Mouse (Mus musculus) induced T-regulatory cell, adult 2 months (primary cell): ENCODE measurements around the gene Ablim1.

Experiments used
- DNase-seq: peaks from one replicate; pipeline ENCODE4 v3.0.0-alpha.2; 2012; ENCODE audit warnings: low read depth

The Ablim1 gene

DNA sequence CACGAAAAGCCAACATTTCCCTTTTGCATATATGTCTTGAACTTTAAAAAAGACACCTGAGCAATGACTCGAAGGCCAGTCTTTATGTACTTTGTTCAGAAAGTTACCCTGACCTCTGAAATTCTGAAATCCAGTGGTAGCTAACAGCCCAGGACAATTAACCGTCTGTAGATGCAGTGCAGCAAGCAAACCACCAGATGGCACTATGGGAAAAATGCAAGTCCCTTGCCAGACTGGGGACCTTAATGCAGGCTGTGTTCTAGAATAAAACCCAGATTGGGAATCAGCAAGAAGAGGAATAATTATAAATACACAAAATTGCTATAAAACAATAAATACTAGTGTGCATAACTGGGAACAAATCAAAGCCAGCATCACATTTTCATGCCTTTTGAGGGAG is 248.4 kb downstream of the Ablim1 start:
- peak; percentile 81 for DNase-seq

DNA sequence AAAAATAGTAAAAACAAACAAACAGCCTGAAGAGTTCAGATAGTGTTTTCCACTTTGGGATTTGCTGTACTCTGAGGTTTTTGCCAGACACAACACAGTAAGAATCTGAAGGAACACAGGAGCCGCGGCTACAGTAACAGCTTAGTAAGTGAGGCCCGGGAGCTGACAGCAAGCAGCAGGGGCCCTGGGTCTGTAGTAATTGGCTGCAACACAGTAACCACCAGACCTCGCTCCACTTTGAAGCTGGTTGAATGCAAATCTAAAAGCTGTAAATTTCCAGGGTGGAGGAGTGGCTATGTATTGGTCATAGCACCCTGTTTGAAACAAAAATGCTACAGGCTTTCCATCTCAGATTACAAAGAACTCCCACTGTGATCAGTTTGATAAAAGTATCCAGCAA is 252.0 kb downstream of the Ablim1 start:
- no peak for DNase-seq

DNA sequence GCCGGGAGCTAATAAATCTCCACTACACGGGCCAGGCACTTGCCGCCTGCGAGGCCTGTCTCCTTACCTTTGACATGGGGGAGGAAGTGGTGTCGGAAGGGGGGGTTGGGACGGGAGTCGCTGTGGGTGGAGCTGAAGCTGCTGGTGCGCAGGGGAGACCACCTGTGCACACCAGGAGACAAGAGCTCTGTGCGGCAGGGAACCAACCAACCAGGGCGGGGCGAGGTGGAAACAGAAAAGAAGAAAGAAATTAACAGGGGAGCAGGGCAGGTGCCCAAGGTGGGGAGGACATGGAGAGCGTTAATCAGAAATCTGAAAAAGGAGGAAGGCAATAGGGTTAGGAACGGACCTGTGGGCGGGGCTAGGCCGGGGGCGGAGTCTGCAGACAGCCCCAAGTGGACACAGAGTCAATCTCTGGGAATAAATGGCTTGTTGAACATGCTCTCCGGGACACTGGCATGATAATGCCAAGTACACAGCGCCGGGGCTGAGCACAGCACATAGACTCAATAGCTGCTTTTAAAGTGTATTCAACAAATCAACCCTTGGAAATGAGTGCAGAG is 255.6 kb downstream of the Ablim1 start:
- no peak for DNase-seq

DNA sequence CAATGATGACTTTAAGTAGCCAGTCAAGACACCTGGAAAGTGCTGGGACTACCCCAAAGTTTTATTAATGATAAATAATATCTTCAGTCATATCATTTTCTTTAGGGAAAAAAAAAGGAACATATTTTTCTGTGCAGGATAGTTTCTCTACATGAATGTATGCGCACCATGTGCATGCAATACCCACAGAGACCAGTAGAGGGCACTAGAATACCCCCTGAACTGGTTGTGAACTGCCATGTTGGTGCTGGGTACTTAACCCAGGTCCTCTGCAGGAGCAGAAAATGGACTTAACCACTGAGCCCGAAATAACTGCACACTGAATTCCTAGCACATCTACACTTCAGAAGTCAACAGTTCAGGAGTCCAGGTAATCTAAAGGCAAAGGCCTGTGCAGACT is 257.2 kb downstream of the Ablim1 start:
- DNase-seq, result peak; percentile 46

DNA sequence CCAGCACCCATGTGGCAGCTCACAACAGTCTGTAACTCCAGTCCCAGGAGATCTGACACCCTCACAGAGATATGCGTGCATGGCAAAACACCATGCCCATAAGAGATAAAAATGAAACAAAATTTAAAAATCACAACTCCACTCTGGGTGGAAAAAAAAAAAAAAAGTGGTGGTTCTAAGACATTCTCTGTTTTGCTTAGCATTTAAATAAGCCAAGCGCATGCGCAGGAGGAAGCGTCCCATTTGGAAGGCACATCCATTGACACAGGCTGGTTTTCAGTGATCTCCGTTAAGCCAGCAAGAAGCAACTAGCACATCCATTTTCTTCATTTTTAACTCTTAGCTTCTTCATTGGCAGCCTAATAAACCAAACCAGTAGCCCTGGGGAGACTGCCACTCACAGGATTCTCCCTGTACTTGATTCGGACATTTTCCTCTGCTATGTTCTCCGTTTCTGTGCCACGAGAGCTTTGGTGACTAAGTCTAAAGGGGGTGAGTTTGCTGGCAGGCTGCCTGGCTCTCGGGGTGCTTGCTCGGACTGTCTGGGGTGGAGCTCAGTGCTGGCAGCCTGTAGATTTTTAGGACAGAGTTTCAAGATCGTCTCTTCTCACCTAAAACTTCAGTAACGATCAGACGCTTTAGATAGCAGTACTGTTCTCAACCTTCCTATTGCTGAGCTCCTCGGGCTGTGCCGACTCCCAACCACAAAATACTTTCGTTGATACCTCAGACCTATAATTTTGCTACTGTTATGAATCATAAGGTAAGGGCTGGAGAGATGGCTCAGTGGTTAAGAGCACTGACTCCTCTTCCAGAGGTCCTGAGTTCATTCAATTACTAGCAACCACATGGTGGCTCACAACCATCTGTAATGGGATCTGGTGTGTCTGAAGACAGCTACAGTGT is 259.3 kb downstream of the Ablim1 start:
- DNase-seq, result peak; percentile 64

DNA sequence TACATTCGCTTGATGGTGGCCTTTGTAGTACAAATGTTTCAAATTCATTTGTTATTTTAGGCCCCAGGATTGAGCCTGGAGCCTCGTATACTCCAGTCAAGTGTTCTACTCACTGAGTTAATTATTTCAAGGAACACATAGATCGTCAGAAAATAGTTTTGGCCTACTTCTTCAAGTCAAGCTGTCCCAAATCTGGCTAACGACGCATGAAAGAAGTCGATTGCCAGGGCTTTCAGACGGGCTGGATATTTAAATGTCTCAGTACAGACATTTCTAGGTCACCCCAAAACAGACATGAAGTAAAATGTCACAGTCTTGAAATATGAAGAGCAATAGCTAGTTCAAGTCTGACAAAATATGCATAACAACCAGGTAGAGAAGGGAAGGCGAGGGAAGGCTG is 261.8 kb downstream of the Ablim1 start:
- no peak for DNase-seq

DNA sequence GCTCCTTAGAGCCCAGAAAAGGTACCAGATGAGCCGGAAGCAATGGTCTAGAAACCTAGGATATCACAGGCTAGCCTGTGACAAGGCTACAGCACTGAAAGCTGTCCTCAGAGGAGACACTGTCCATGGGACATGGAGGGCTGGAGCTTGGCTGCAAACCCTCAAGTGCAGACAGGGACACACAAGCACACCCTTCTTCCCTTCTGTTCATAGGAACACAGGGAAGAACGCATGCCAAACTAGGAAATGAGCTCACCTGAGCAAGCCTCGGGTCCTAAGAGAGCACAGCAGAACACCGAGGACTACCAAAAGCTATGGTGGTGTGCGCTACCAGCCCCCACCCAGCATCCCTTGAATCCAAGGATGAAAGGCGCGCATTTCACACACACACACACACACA is 262.7 kb downstream of the Ablim1 start:
- DNase-seq, result no peak

DNA sequence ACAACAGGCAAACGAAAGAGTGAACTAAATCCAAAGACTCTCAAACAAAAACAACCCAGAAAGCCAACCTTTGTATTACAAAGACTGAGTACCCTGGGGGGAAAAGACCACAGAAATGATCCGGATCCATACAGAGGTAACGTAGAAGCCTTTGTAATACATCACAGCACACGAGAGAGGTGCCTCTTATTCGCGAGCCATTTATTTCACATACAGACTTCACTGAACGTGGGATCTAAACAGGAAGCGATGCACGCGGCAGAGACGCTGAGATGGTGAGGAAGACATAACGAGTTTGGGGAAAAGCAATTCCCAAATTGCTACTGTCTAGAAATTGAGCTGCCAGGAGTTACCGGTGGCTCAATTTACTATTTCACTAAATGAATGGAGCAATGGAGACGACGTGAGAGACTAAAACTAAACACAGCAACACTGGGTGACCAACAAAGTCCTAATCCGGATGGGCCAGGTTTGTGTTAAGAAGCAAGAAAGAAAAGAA is 265.1 kb downstream of the Ablim1 start:
- no peak for DNase-seq

DNA sequence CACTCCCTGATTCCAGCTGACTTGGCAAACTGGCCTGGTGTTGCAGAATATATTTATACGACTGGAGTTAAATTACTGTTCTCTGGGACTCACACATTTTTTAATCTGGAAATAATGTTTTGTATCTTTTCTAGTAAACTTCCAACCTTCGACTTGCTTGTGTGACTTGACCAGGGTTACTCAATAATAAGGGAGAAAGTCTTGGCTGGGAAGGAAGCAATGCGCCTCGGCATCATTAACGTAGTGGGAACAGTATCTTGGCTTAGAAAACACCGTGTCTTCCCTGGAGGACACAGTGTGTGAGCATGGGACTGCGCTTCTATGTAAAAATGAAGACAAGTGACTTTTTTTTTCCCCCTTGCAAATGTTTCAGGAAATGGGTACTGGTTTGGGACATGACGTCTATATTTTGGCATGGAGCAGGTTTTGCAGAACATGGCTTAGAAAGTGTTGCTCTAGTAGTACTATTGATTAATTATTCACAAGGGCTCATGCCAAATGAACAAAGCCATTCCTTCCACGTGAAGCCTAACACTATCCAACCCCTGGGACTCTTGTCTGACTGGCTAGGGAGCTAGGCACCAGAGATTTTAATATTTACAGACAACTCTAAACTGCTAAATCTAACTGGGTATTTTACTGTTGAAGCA is 266.9 kb downstream of the Ablim1 start:
- DNase-seq, result no peak

DNA sequence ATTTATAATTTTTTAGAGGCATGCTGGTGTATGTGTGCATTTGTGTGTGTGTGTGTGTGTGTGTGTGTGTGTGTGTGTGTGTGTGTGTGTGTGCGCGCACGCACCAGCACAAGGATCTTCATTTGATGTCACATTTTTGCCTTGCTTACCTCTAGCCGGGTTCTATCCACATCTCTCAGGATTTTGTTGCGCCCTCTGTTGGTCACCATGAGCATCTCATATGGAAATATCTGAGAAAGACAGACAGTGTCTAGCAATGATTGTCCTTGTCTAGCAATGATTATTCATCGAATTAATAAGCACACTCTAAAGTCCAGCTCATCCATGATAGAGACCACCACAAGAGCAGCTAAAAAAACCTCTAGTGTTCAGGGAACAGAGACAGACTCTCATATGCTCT is 275.5 kb downstream of the Ablim1 start:
- DNase-seq, result peak; percentile 64

DNA sequence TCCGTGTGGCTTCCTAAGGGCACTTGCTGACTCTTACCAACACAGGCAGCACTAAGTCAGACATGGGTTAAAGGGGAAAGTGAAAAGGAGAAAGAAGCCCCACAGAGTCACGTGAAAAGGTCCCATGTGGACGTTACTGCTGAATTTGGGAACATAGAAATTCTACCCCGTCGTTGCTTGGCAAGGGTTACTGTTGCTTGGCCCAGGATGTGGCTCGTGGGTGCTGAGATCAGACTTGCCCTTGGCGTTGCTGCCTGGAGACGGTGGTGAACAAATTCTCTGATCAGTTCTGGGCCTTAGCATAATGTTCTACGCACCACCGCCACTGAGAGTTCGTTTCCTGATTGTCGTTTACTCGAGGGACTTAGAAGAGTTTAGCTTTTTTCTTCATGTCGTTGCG is 277.9 kb downstream of the Ablim1 start:
- no peak for DNase-seq

DNA sequence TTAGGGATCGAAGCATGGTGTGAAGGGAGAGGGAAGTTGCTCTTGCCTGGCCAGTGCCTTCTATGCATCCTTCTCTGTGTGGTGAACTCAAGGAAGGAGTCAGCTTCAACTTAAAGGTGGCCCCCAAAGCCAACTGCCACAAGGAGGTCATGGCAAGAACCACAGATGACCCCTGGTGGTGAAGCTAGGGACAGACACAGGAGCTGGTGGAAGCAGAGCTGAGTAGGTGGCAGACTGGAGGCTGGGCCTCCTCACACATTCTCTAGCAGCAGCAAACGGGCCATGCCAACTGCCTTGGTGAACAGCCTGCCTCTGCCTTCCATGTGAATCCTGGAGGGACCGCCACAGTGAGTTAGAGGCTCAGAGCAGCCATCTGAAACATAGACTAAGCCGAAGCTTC is 283.1 kb downstream of the Ablim1 start:
- peak; percentile 64 for DNase-seq

DNA sequence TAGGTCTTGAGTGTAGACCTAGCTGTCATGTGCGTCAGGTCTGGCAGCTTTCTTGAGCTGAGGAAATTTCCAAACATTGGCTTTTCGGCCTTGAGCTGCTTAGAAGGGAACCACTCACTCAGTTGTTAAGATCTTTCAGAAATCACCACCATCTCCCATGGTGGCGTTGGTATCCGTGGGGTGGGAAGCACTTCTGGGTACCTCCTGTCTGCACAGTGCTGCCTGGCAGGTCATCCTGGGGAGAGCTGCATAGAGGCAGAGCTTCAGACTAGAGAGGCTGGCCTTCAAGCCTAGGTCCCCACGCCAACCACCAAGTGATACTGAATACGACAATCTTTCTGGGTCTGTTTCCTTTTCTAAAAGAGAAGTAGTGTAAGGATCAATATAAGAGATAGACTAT is 285.3 kb downstream of the Ablim1 start:
- no peak for DNase-seq

DNA sequence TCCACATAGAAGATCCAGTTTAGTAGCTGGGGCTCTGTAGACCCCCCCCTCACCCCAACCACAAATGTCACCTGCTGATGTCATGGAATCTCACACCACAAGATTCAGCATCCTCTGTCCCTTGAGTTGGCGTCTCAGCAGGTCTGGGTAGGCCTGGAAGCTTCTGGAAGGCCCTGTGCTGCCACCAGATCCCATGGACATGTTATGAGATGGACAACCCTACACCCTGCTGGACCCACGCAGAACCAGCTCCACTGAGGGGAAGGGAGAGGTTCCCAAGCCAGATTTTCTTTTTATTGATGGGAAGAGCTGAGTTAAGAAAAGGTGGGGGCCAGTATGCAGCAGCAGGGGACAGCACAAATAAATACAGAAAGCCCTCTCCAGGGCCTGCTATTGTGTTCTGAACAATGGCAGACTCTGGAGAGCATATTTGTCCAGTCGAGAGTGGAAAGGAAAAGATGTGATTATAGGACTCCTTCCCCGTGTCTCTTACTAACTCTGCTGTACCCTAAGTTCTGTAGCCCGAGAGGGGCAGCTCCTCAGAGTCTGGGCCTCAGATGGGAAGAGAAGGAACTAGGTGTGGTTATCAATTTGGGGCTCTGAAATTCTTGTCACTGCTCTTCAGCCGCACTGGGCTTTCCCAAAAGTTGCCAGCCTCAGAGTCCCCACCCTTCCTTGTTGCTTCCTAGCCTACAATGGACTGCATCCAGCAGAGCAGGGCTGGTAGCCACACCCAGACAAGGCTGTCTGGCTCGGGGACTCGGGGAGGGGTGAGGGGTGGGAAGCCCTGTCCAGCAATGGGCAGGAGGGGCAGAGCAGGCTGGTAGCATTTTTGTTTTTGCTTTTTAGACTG is 286.2 kb downstream of the Ablim1 start:
- DNase-seq, result no peak

DNA sequence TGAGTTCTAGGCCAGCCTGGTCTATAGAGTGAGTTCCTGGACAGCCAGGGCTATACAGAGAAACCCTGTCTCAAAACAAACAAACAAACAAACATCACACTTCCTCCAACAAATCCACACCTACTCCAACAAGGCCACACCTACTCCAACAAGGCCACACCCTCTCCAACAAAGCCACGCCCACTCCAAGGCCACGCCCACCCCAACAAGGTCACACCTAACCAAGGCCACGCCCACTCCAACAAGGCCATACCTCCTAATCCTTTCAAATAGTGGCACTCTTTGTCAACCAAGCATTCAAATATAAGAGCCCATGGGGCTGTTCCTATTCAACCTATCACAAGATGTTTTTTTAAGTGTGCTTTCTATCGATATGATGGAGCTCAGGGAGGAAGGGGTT is 288.2 kb downstream of the Ablim1 start:
- peak; percentile 26 for DNase-seq

DNA sequence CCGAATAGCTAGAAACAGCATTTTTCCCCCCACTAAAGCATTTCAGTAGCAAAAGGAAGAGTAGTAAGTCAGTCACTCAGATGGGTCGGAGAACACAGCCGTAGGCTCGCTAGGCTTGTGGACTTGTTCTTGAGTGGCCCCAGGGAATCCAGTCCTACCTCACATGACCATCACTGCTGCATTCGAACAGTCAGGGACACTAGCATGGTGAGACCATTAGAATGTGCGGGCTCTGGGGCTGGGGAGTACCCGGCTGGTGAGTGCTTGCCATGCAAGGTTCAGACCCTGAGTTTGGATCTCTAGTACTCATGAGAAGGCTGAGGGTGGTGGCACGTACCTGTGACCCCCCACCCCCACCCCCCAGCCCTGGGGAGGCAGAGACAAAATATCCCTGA is 296.9 kb downstream of the Ablim1 start:
- no peak for DNase-seq

DNA sequence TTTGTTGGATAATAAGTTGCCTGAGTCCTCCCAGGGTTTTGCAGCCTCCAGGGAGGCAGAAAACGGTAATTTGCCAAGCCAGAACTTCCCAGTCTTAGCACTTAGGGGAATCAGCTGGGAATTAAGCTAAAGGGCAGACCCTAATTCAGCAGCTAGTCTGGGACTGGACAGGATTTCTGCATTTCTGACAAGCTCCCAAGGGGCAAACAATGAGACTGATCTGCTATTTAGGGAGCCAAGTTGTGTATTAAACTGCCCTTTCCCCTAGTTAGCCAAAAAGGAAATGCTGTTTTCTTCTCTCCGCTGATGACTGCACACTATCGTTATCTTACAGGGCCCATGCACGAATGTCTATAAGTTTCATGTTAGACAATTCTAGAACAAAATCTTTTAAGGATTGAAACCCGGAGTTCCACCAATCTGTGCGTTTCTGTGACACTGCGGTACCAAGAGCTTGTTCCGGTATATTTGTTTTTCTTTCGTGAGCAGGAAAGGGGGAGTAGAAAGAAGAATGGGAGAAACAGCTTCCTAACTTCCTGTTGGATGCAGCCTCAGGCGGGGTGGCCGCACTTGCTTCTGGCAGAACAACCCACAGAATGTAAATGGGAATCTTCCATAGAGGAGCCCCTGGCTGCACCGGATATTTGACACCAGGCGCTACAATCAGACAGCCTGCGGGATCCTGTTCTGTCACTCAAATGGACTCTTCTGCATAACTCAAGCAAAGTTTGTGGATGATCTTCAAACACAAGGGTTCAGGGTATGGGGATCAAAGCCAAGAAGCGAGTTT is 297.5 kb downstream of the Ablim1 start:
- DNase-seq, result no peak

DNA sequence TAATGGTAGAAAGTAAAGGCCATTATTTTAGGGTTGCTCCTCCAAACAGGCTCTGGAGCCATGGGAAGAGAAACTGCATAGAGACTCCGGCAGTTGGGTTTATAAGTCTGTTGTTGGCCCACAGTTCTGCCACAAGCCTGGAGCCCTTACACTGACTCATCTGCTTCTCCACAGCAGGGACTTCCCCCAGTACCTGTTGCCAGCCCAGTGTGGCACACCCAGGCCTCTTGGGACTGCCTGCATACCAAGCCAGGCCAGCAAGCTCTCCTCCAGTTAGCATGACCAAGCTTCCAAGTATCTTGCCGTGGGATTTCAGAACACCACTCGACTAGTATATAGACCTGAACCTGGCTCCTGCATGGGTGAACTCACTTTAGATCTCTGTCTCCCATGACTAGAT is 299.9 kb downstream of the Ablim1 start:
- DNase-seq, result peak; percentile 47

DNA sequence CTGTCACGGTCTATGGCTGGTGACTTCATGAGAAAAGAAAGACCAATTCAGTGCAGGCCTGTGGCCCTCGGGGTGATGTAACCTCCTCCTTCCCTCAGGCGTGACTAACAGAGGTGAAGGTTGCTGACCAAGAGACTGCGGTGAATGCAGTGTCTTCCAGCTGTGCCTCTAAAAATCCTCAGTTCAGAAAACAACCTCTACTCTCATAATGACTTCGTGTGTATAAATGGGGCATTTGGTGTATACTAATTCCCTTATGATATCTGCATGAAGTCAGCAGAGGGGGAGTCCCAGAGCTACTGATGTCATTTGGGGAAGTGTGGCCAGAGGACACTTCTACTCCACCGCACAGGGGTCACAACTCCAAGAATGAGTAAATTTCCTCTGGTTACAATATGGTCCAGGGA is 301.4 kb downstream of the Ablim1 start:
- peak; percentile 38 for DNase-seq

DNA sequence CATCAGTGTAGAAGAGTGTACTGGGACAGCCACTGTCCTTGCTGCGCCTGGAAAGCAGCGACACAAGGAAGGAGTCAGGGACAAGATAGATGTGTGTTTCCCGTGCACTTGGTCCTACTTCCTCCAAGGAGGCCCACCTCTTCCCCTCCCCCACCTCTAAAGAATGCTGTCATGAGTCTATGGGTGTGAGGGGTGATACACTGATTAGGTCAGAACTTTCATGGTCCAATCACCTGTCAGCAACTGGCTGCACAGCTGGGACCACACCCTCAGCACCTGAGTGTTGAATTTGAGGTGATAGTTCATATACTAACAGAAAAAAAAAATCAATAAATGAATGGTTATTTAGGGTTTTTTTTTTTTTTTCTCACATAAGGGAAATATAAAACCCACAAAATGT is 302.7 kb downstream of the Ablim1 start:
- no peak for DNase-seq

DNA sequence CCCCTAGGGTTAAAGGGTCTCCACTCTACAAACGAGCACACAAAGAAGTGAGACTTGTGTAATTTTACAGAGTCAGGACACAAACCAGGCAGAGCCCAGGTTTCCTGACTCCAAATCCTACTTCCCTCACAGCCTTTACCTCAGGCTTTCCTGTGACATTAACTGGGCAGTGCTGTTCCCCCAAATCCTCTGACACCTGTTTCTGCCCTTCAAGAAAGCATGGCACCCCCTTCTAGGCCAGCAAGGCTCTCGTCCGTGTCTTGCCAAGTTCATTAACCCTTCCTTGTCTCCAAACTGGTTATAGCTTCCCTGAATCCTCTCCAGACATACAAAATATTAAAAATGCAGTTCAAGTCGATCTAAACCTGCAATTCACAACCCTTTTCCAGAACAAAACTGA is 304.7 kb downstream of the Ablim1 start:
- no peak for DNase-seq
